Mouse (Mus musculus) liver, embryonic 16.5 days (tissue): ENCODE results near the gene Acbd3. TPM values are rescaled to one million over a fixed set of nuclear protein-coding genes. Genes with fewer than 3 reads are reported as not detected.

ENCODE experiments used
- ATAC-seq: fragments of 200-750 bp; cut with Nextera tagmentation; 2 replicates; pipeline ENCODE4 v1.8.0; 2017; ENCODE audit warnings: low read depth, mild to moderate bottlenecking, moderate number of reproducible peaks, moderate library complexity
- H3K27ac ChIP-seq: fragments of 300-500 bp; sonication (generic); 2 replicates; pipeline ENCODE4 v1.5.1; 2014; ENCODE audit warnings: mild to moderate bottlenecking, low read length
- H3K27me3 ChIP-seq: fragments of 300-500 bp; sonication (generic); 2 replicates; pipeline ENCODE4 v1.6.1; 2014; ENCODE audit warnings: low read depth, low read length, mixed read lengths; ENCODE audit not compliant: control insufficient read depth, insufficient read depth
- H3K36me3 ChIP-seq: fragments of 300-500 bp; sonication (generic); 2 replicates; pipeline ENCODE4 v1.6.1; 2014; ENCODE audit warnings: mild to moderate bottlenecking; ENCODE audit not compliant: control insufficient read depth, insufficient read depth
- H3K4me1 ChIP-seq: fragments of 300-500 bp; sonication (generic); 2 replicates; pipeline ENCODE4 v1.6.1; 2014; ENCODE audit warnings: low read depth, low read length, mixed read lengths; ENCODE audit not compliant: control insufficient read depth
- H3K4me2 ChIP-seq: fragments of 300-500 bp; sonication (generic); 2 replicates; pipeline ENCODE4 v1.6.1; 2014; ENCODE audit warnings: low read depth, low read length, mixed read lengths
- H3K4me3 ChIP-seq: fragments of 300-500 bp; sonication (generic); 2 replicates; pipeline ENCODE4 v1.5.1; 2014; ENCODE audit warnings: low read depth, mild to moderate bottlenecking, low read length
- H3K9ac ChIP-seq: fragments of 300-500 bp; sonication (generic); 2 replicates; pipeline ENCODE4 v1.6.1; 2014; ENCODE audit warnings: low read depth, low read length
- H3K9me3 ChIP-seq: fragments of 300-500 bp; sonication (generic); replicated peaks from 2 replicates; pipeline ENCODE4 v1.6.1; 2016; ENCODE audit warnings: low read length; ENCODE audit not compliant: control insufficient read depth
- WGBS: fragments of 180-500 bp; shearing (Covaris S2); extraction: QIAGEN DNeasy Blood & Tissue Kit; methylation state at CpG from one replicate; pipeline ENCODE4 v1.1.7; 2014; ENCODE audit not compliant: insufficient replicate concordance; 5-methylcytosine and 5-hydroxymethylcytosine counted together
- polyA plus RNA-seq: library from polyadenylated mRNA; unstranded; fragments of >200 nt; fragmentation: Nextera tagmentation; extraction: Ambion mirVana; gene quantifications from 2 replicates; pipeline ENCODE4 v1.2.1, GENCODE M21; 2015

Acbd3 gene
- polyA plus RNA-seq, 1 experiment from 2014 or later, result 8.1 TPM

DNA sequence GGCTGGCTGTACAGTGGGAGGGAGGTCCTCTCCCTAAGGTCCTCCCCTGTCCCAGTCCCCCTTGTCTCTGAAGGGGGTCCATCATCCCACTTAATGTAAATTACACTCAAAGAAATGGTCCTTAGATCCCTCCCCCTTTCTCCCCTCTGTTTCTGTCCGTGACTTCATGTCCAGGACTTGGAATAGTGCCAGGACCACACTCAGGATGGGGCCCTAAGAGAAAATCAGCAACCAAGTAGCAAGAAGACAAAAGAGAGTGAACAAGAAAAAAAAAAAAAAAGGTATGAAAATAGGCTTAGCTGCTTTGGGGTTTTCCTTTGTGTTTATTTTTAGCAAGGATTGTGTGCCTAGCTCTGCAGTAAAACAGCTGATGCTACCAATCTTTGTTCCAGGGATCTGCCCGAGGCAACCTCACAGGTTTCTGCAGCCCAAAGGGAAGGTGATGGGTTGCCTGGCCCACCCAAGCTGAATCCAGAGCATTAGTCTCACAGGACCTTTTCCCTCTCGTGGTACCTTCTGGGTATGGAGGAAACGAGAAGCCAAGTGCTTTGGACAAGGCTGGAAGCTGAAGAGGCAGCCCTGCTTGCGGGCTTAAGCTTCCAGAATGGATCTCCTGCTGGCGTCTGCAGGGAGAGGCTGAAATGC lies 50.1 kb downstream of the Acbd3 start:
- H3K4me2 ChIP-seq, result no peak overlapping the region
- no peaks in the 10 kb centered on the region for H3K36me3 ChIP-seq
- H3K9ac ChIP-seq, result no peak overlapping the region
- H3K4me3 ChIP-seq, result no peak overlapping the region
- H3K27me3 ChIP-seq, result no peaks in the 10 kb centered on the region
- H3K27ac ChIP-seq, result no peak overlapping the region
- H3K9me3 ChIP-seq, result peaks cover 4% of the 10 kb centered on the region
- WGBS, result 67% methylated on average over 6 of the region's 6 CpGs
- no peak for ATAC-seq
- peaks cover 16% of the 10 kb centered on the region for H3K4me1 ChIP-seq

DNA sequence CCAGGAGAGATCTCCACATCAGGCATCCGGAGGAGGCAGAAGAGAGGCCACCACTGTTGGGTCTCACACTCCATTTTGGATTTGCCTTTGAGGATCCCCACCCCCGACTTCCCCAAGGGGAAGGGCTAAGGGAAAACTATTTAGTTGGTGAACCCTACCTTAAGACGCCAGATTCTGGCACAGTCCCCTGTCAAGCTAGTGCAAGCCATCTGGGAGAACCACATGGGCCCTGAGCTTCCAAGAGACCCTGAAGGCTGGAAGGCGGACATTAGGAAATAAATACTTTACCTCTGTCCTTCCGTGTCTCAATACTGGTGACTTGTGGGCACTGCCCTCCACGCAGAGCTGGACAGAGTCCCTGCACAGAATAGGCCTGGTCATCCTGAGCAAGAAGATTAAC lies 50.7 kb downstream of the Acbd3 start:
- Histone ChIP-seq H3K27ac (no peak overlapping the region), H3K27me3 (no peaks in the 10 kb centered on the region), H3K9me3 (peaks cover 4% of the 10 kb centered on the region), H3K4me1 (peaks cover 16% of the 10 kb centered on the region), H3K36me3 (no peaks in the 10 kb centered on the region), H3K9ac (no peak overlapping the region), H3K4me3 (no peak overlapping the region), H3K4me2 (no peak overlapping the region)
- no peak for ATAC-seq
- WGBS, result 77% methylated on average over 6 of the region's 6 CpGs

- Histone ChIP-seq H3K4me1 (peaks cover 16% of the 10 kb centered on the region), H3K9me3 (peaks cover 4% of the 10 kb centered on the region), H3K9ac (peak overlapping the region; percentile 76), H3K4me2 (peak overlapping the region; percentile 98), H3K27ac (peak overlapping the region; percentile 90), H3K4me3 (peak overlapping the region; percentile 72), H3K36me3 (no peaks in the 10 kb centered on the region), H3K27me3 (no peaks in the 10 kb centered on the region)
- WGBS, result 3% methylated on average over 10 of the region's 10 CpGs
- ATAC-seq, result no peak
Observed at GRCm38 (mm10) chr1:180777289-180777659, 51.4 kb downstream of the Acbd3 start.

DNA sequence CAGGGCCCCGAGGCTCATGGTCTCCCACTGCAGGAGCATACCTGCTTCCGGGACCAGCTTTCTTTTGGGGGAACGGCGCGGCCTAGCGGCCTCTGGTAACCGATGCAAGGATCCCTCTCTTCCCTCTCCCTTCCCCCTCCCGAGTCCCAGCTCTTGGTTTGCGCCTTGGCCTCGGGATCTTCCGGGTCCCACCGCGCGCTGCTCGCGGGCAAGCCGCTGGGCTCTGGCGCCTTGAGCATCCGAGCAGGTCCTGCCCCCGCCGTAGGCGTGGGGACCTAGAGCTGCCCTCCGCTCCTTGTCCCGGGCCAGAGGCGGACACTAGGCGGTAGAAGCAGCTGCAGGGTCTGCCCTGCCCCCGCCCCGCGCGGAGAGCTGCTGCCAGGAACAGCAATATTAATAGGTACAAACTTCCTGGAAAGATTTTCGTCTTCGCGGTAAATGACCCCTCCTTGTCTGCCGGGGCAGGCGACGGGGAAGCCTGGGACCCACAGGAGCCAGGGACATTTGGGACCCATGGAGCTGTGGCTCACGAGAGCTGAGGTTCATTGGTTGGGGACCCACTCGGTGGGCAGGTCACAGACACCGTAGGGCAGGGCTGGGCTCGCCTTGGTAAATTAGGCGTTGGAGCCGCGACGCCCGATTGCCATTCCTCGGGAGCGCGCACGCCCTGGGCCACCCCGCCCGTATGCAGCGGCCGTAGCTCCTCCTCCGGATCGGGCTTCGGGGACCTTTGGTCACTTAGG lies 52.0 kb downstream of the Acbd3 start:
- Histone ChIP-seq H3K27me3 (no peaks in the 10 kb centered on the region), H3K9ac (peak overlapping the region; percentile 76), H3K27ac (peak overlapping the region; percentile 90), H3K4me2 (peak overlapping the region; percentile 98), H3K4me1 (peaks cover 16% of the 10 kb centered on the region), H3K36me3 (no peaks in the 10 kb centered on the region), H3K9me3 (peaks cover 4% of the 10 kb centered on the region), H3K4me3 (peak overlapping the region; percentile 72)
- under 1% methylated on average over 56 of the region's 56 CpGs for WGBS
- peak; percentile 83 for ATAC-seq

DNA sequence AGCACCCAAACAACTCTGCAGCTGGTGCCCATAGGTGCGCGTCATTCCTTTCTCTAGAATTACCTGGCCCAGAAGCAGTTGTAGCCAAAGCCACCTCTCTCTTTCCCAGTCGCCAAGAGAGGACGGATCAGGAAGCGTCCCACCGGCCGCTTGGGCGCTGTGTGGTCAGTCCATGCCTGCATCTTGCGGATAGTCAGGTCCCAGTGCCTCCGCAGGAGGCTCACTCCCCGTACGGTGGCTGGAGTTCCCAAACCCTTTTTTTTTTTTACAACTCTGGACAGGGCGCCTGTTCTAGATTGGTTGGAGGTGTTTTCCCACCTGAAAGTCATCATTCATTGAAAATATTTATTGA lies 52.5 kb downstream of the Acbd3 start:
- ATAC-seq, result no peak
- peak overlapping the region; percentile 98 for H3K4me2 ChIP-seq
- H3K27me3 ChIP-seq, result no peaks in the 10 kb centered on the region
- peaks cover 16% of the 10 kb centered on the region for H3K4me1 ChIP-seq
- peak overlapping the region; percentile 90 for H3K27ac ChIP-seq
- no peaks in the 10 kb centered on the region for H3K36me3 ChIP-seq
- peak overlapping the region; percentile 76 for H3K9ac ChIP-seq
- WGBS, result 4% methylated on average over 13 of the region's 13 CpGs
- H3K4me3 ChIP-seq, result peak overlapping the region; percentile 72
- H3K9me3 ChIP-seq, result peaks cover 4% of the 10 kb centered on the region

DNA sequence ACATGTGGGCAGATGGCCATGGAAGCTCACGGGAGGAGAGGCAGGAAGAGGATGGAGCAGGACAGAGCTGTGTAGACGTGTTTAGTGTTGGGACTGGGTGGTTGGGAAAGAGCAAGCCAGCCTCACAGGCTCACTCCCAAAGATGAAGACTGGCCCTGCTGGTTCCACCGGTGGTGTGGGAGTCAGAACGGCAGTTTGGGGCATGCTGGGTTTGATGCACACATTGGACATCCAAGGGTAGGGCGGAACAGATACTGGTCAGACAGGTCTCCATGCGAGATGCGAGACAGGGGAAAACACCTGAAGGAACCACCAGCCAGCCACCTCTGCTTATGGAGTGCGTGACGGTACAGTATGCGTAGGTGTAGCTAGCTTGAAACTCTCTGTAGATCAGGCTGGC lies 53.1 kb downstream of the Acbd3 start:
- Histone ChIP-seq H3K36me3 (no peaks in the 10 kb centered on the region), H3K9me3 (peaks cover 4% of the 10 kb centered on the region), H3K27ac (no peak overlapping the region), H3K9ac (no peak overlapping the region), H3K4me3 (no peak overlapping the region), H3K4me1 (peaks cover 16% of the 10 kb centered on the region), H3K4me2 (peak overlapping the region; percentile 98; the same call in 1 of the 2 replicates), H3K27me3 (no peaks in the 10 kb centered on the region)
- 78% methylated on average over 10 of the region's 10 CpGs for WGBS
- ATAC-seq, result no peak

DNA sequence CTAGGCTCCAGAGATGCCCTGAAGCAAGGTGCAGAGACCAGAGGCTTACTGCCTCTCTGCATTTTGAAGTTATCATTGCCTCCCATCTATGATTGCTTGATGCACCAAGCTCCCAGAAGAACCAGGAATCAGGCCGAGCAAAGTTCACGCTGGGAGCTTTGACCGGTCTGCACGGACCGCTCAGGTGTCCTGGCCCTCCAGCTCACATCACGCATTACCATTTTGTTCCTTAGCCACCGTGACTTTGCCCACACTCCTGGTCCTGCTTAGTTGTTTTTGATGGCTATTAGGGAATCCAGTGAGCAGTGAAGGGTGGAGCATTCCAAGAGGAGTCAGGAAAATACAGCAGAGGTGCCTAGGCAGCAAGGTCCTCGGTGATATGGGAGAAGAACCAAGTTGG lies 54.4 kb downstream of the Acbd3 start:
- Histone ChIP-seq H3K4me1 (peaks cover 16% of the 10 kb centered on the region), H3K27ac (no peak overlapping the region), H3K4me3 (no peak overlapping the region), H3K9me3 (no peaks in the 10 kb centered on the region), H3K9ac (no peak overlapping the region), H3K4me2 (no peak overlapping the region), H3K27me3 (no peaks in the 10 kb centered on the region), H3K36me3 (no peaks in the 10 kb centered on the region)
- 75% methylated on average over 8 of the region's 8 CpGs for WGBS
- no peak for ATAC-seq

GRCm38 (mm10) chr1:180781250-180781649 lies 55.4 kb downstream of the Acbd3 start:
- WGBS, result 61% methylated on average over 5 of the region's 5 CpGs
- no peak overlapping the region for H3K4me3 ChIP-seq
- H3K27me3 ChIP-seq, result no peaks in the 10 kb centered on the region
- ATAC-seq, result no peak
- H3K4me2 ChIP-seq, result no peak overlapping the region
- H3K4me1 ChIP-seq, result peaks cover 14% of the 10 kb centered on the region
- H3K9me3 ChIP-seq, result no peaks in the 10 kb centered on the region
- H3K27ac ChIP-seq, result no peak overlapping the region
- H3K9ac ChIP-seq, result no peak overlapping the region
- no peaks in the 10 kb centered on the region for H3K36me3 ChIP-seq

DNA sequence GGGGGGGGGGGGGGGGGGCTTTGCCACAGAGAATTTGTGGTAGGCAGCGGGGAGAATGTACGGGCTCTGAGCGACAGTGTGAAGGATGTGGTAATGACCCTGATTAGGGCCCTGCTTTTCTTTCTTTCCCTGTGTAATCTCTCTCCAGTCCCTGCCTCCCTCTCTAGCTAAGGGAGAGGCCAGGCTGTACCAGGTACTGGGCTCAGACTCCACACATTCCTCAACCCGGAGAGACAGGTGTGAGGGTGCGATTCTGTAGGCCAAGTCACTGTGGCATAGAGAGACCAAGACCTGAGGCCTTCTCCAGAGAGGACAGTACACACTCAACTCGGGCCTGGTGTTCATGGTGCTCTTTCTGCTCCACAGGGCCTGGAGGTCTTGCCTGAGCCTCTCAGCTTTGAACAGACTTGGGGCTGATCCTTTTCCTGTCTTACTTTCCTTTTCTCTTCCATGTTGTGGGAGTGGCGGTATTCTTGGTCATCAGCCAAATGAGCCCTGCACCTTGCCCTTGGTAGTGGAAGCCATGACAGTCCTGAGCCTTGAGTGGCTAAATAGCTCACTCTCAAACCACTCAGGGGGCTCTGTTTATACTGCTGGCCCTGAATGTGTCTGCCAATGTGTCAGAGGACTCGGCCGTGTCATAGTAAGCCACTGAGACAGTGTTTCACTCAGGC lies 57.2 kb downstream of the Acbd3 start:
- Histone ChIP-seq H3K9ac (no peak overlapping the region), H3K4me1 (peaks cover 5% of the 10 kb centered on the region), H3K27ac (no peak overlapping the region), H3K4me3 (no peak overlapping the region), H3K36me3 (no peaks in the 10 kb centered on the region), H3K27me3 (no peaks in the 10 kb centered on the region), H3K9me3 (no peaks in the 10 kb centered on the region), H3K4me2 (no peak overlapping the region)
- no peak for ATAC-seq
- WGBS, result 54% methylated on average over 9 of the region's 9 CpGs
